Mouse (Mus musculus) common myeloid progenitor, adult 5-6 weeks (primary cell): Measurements from ENCODE around the gene Zfp217. TPM values are rescaled to one million over a fixed set of nuclear protein-coding genes. Genes with fewer than 3 reads are reported as not detected.
A peak's percentile ranks its signal among the peaks of the same experiment; 100 is the strongest.

Experiments used
- ATAC-seq: replicated peaks from 2 replicates; pipeline ENCODE4 v1.8.0; 2016; ENCODE audit warnings: low read depth, mild to moderate bottlenecking, moderate TSS enrichment, inconsistent platforms; ENCODE audit not compliant: poor library complexity, severe bottlenecking
- total RNA-seq: library from RNA; stranded (forward); fragments of 200-1000, 187-1606 nt; gene quantifications from 2 replicates; pipeline ENCODE4 v1.2.3, GENCODE M21; 2017

The Zfp217 gene
- total RNA-seq, 1 experiment from 2014 or later = 40.1 TPM

GRCm38 (mm10) chr2:170106000-170106399 lies 41.9 kb downstream of the Zfp217 start:
- ATAC-seq = no peak

GRCm38 (mm10) chr2:170104396-170104795 lies 43.5 kb downstream of the Zfp217 start:
- no peak for ATAC-seq

GRCm38 (mm10) chr2:170103852-170104251 lies 44.1 kb downstream of the Zfp217 start:
- ATAC-seq = peak; percentile 65

GRCm38 (mm10) chr2:170103341-170103740 lies 44.6 kb downstream of the Zfp217 start:
- no peak for ATAC-seq

- ATAC-seq = no peak
Measured at GRCm38 (mm10) chr2:170101932-170102331, 46.0 kb downstream of the Zfp217 start.

- peak; percentile 81 for ATAC-seq
Measured at GRCm38 (mm10) chr2:170101132-170101531, 46.8 kb downstream of the Zfp217 start.

GRCm38 (mm10) chr2:170094871-170095270 lies 53.0 kb downstream of the Zfp217 start:
- no peak for ATAC-seq

GRCm38 (mm10) chr2:170094220-170094619 lies 53.7 kb downstream of the Zfp217 start:
- no peak for ATAC-seq

GRCm38 (mm10) chr2:170091563-170092443 lies 56.1 kb downstream of the Zfp217 start:
- no peak for ATAC-seq

GRCm38 (mm10) chr2:170078442-170079017 lies 69.4 kb downstream of the Zfp217 start:
- ATAC-seq = no peak

- ATAC-seq = 0 out of 2 replicates have a peak, but pooled peaks have one; percentile 32
Measured at GRCm38 (mm10) chr2:170078041-170078440, 69.9 kb downstream of the Zfp217 start.

GRCm38 (mm10) chr2:170076941-170077490 lies 70.9 kb downstream of the Zfp217 start:
- ATAC-seq = no peak

- ATAC-seq = no peak
Measured at GRCm38 (mm10) chr2:170070641-170071241, 77.2 kb downstream of the Zfp217 start.

GRCm38 (mm10) chr2:170069976-170070375 lies 77.9 kb downstream of the Zfp217 start:
- ATAC-seq = no peak

GRCm38 (mm10) chr2:170062378-170062777 lies 85.5 kb downstream of the Zfp217 start:
- no peak for ATAC-seq

- ATAC-seq = peak; percentile 59; the same call in 1 of the 2 replicates
Measured at GRCm38 (mm10) chr2:170060066-170060465, 87.8 kb downstream of the Zfp217 start.

- no peak for ATAC-seq
Measured at GRCm38 (mm10) chr2:170058774-170059173, 89.1 kb downstream of the Zfp217 start.
